Mouse (Mus musculus) MEL (cell line): Measurements from ENCODE around the gene Crat.

Experiments used
- CTCF ChIP-seq, 3 experiments: IDR thresholded peaks in 2 of 3; conservative IDR thresholded peaks in 1 of 3; 2 replicates each; pipeline ENCODE4 v1.5.1; 2011 to 2012; ENCODE audit warnings: low read length in 3 of 3, low read depth in 2 of 3, mild to moderate bottlenecking in 2 of 3, improper control_type of control experiment in 1 of 3, inconsistent platforms in 1 of 3, mixed read lengths in 1 of 3, moderate library complexity in 1 of 3; ENCODE audit not compliant: control insufficient read depth in 1 of 3, insufficient read depth in 1 of 3, poor library complexity in 1 of 3, severe bottlenecking in 1 of 3
- GABPA ChIP-seq: IDR thresholded peaks from 2 replicates; pipeline ENCODE4 v1.6.1; 2012; ENCODE audit warnings: low read depth, mild to moderate bottlenecking, inconsistent platforms, low read length, improper control_type of control experiment, moderate library complexity
- HCFC1 ChIP-seq: IDR thresholded peaks from 2 replicates; pipeline ENCODE4 v1.6.1; 2012; ENCODE audit warnings: low read depth, mild to moderate bottlenecking, inconsistent platforms, low read length, improper control_type of control experiment, moderate library complexity
- KAT2A ChIP-seq: conservative IDR thresholded peaks from 2 replicates; pipeline ENCODE4 v1.6.1; 2012; ENCODE audit warnings: low read depth, low read length, improper control_type of control experiment, inconsistent platforms
- MXI1 ChIP-seq: IDR thresholded peaks from 2 replicates; pipeline ENCODE4 v1.6.1; 2011; ENCODE audit warnings: mild to moderate bottlenecking, low read depth, low read length, improper control_type of control experiment
- NRF1 ChIP-seq: IDR thresholded peaks from 2 replicates; pipeline ENCODE4 v1.6.1; 2014; ENCODE audit warnings: low read depth, mild to moderate bottlenecking, inconsistent platforms, low read length, improper control_type of control experiment, moderate library complexity; ENCODE audit not compliant: poor library complexity, insufficient read depth, severe bottlenecking
- POLR2A ChIP-seq, 2 experiments: IDR thresholded peaks; 2 replicates each; pipeline ENCODE4 v1.6.1; 2011 to 2012; ENCODE audit warnings: low read length in 2 of 2, mild to moderate bottlenecking in 2 of 2, control low read depth in 1 of 2, improper control_type of control experiment in 1 of 2, low read depth in 1 of 2, moderate library complexity in 1 of 2; ENCODE audit not compliant: control insufficient read depth in 1 of 2, insufficient read depth in 1 of 2, poor library complexity in 1 of 2
- POLR2AphosphoS5 ChIP-seq: IDR thresholded peaks from 2 replicates; pipeline ENCODE4 v1.6.1; 2012; ENCODE audit warnings: low read depth, borderline replicate concordance, mild to moderate bottlenecking, inconsistent platforms, low read length, moderate library complexity, mixed read lengths
- SMC3 ChIP-seq: IDR thresholded peaks from 2 replicates; pipeline ENCODE4 v1.6.1; 2011; ENCODE audit warnings: low read depth, low read length, improper control_type of control experiment
- TBP ChIP-seq: IDR thresholded peaks from 2 replicates; pipeline ENCODE4 v1.8.0; 2011; ENCODE audit warnings: low read depth, low read length, improper control_type of control experiment
- UBTF ChIP-seq: IDR thresholded peaks from 2 replicates; pipeline ENCODE4 v1.6.1; 2012; ENCODE audit warnings: low read depth, mild to moderate bottlenecking, inconsistent platforms, low read length, improper control_type of control experiment, moderate library complexity, borderline replicate concordance; ENCODE audit not compliant: insufficient read depth
- USF1 ChIP-seq: IDR thresholded peaks from 2 replicates; pipeline ENCODE4 v1.6.1; 2014; ENCODE audit warnings: low read depth, mild to moderate bottlenecking, inconsistent platforms, low read length, improper control_type of control experiment, moderate library complexity
- USF2 ChIP-seq, 2 experiments: IDR thresholded peaks; 2 replicates each; pipeline ENCODE4 v1.6.1; 2011 to 2012; ENCODE audit warnings: improper control_type of control experiment in 2 of 2, low read length in 2 of 2, borderline replicate concordance in 1 of 2, inconsistent platforms in 1 of 2, low read depth in 1 of 2, mild to moderate bottlenecking in 1 of 2; ENCODE audit not compliant: insufficient read depth in 1 of 2
- ZMIZ1 ChIP-seq: IDR thresholded peaks from 2 replicates; pipeline ENCODE4 v1.6.1; 2012; ENCODE audit warnings: low read depth, mild to moderate bottlenecking, inconsistent platforms, low read length, improper control_type of control experiment, moderate library complexity

- TF ChIP-seq UBTF: no peak
- TF ChIP-seq TBP: no peak
- no peak for TF ChIP-seq POLR2AphosphoS5
- no peak for TF ChIP-seq SMC3
- TF ChIP-seq CTCF (IDR thresholded peaks at IDR 0.05 in 2 of 3, conservative IDR thresholded peaks at IDR 0.05 in 1 of 3; ENCODE audit: control insufficient read depth in 1 of 3, insufficient read depth in 1 of 3, low read depth in 2 of 3, low read length in 3 of 3, poor library complexity in 1 of 3, severe bottlenecking in 1 of 3): no peak
- TF ChIP-seq KAT2A: no peak
- TF ChIP-seq HCFC1: no peak
- TF ChIP-seq POLR2A (IDR thresholded peaks at IDR 0.05; ENCODE audit: control insufficient read depth in 1 of 2, insufficient read depth in 1 of 2, low read depth in 1 of 2, low read length in 2 of 2, poor library complexity in 1 of 2): no peak
- TF ChIP-seq USF2 (IDR thresholded peaks at IDR 0.05; ENCODE audit: borderline replicate concordance in 1 of 2, insufficient read depth in 1 of 2, low read depth in 1 of 2, low read length in 2 of 2): no peak
- no peak for TF ChIP-seq ZMIZ1
- no peak for TF ChIP-seq NRF1
- no peak for TF ChIP-seq MXI1
- TF ChIP-seq USF1: no peak
- TF ChIP-seq GABPA: no peak
These were observed 59.3 kb downstream of the Crat start for GRCm38 (mm10) chr2:30356266-30356665.
